Mouse (Mus musculus) neural tube, embryonic 12.5 days (tissue): ENCODE measurements around the gene Col9a2. TPM values are rescaled to one million over a fixed set of nuclear protein-coding genes. Genes with fewer than 3 reads are reported as not detected.

Source experiments
- ATAC-seq: fragments of 200-750 bp; cut with Nextera tagmentation; 2 replicates; pipeline ENCODE4 v1.8.0; 2017; ENCODE audit warnings: low read depth, mild to moderate bottlenecking, moderate TSS enrichment, moderate library complexity; ENCODE audit not compliant: low FRiP score
- H3K27ac ChIP-seq: fragments of 300-500 bp; sonication (generic); 2 replicates; pipeline ENCODE4 v1.5.1; 2016
- H3K27me3 ChIP-seq: fragments of 300-500 bp; sonication (generic); replicated peaks from 2 replicates; pipeline ENCODE4 v1.6.1; 2016; ENCODE audit warnings: mild to moderate bottlenecking
- H3K36me3 ChIP-seq: fragments of 300-500 bp; sonication (generic); 2 replicates; pipeline ENCODE4 v1.6.1; 2016; ENCODE audit warnings: mild to moderate bottlenecking
- H3K4me1 ChIP-seq: fragments of 300-500 bp; sonication (generic); 2 replicates; pipeline ENCODE4 v1.6.1; 2016
- H3K4me2 ChIP-seq: fragments of 300-500 bp; sonication (generic); replicated peaks from 2 replicates; pipeline ENCODE4 v1.6.1; 2016; ENCODE audit warnings: mild to moderate bottlenecking
- H3K4me3 ChIP-seq: fragments of 300-500 bp; sonication (generic); 2 replicates; pipeline ENCODE4 v1.5.1; 2016
- H3K9ac ChIP-seq: fragments of 300-500 bp; sonication (generic); 2 replicates; pipeline ENCODE4 v1.6.1; 2016; ENCODE audit warnings: mild to moderate bottlenecking
- H3K9me3 ChIP-seq: fragments of 300-500 bp; sonication (generic); 2 replicates; pipeline ENCODE4 v1.6.1; 2016; ENCODE audit warnings: mild to moderate bottlenecking
- WGBS: fragments of 180-500 bp; shearing (Covaris S2); methylation state at CpG from one replicate; pipeline ENCODE4 v1.1.7; 2016; 5-methylcytosine and 5-hydroxymethylcytosine counted together
- polyA plus RNA-seq: library from polyadenylated mRNA; unstranded; fragments of >200 nt; fragmentation: Nextera tagmentation; extraction: Ambion mirVana; gene quantifications from 2 replicates; pipeline ENCODE4 v1.2.1, GENCODE M21; 2016

The Col9a2 gene
- polyA plus RNA-seq, 1 experiment from 2014 or later = 18.0 TPM

- ATAC-seq = no peak
- no peak overlapping the region for H3K4me2 ChIP-seq
- WGBS = 76% methylated on average over 1 of the region's 1 CpGs
These were observed 11.0 kb upstream of the Col9a2 start for GRCm38 (mm10) chr4:121028146-121028545.

GRCm38 (mm10) chr4:121028659-121029392, 10.4 kb upstream of the Col9a2 start:
- H3K4me1 ChIP-seq = no peaks in the 10 kb centered on the region
- H3K27ac ChIP-seq = no peak overlapping the region
- H3K4me2 ChIP-seq = no peak overlapping the region
- no peak overlapping the region for H3K4me3 ChIP-seq
- WGBS = 28% methylated on average over 14 of the region's 14 CpGs
- no peak overlapping the region for H3K9ac ChIP-seq
- ATAC-seq = no peak
- H3K27me3 ChIP-seq = no peaks in the 10 kb centered on the region
- no peaks in the 10 kb centered on the region for H3K9me3 ChIP-seq
- H3K36me3 ChIP-seq = no peaks in the 10 kb centered on the region

More at GRCm38 (mm10) chr4:121028146-121028545, 11.0 kb upstream of the Col9a2 start:
- H3K9me3 ChIP-seq = no peaks in the 10 kb centered on the region
- no peaks in the 10 kb centered on the region for H3K4me1 ChIP-seq
- no peak overlapping the region for H3K4me3 ChIP-seq
- H3K27ac ChIP-seq = no peak overlapping the region
- H3K27me3 ChIP-seq = no peaks in the 10 kb centered on the region
- H3K9ac ChIP-seq = no peak overlapping the region
- no peaks in the 10 kb centered on the region for H3K36me3 ChIP-seq

GRCm38 (mm10) chr4:121029632-121030031, 9.6 kb upstream of the Col9a2 start:
- Histone ChIP-seq H3K36me3 (no peaks in the 10 kb centered on the region), H3K9me3 (no peaks in the 10 kb centered on the region), H3K27ac (no peak overlapping the region), H3K27me3 (no peaks in the 10 kb centered on the region), H3K4me1 (no peaks in the 10 kb centered on the region), H3K4me3 (no peak overlapping the region), H3K4me2 (no peak overlapping the region), H3K9ac (no peak overlapping the region)
- 78% methylated on average over 3 of the region's 3 CpGs for WGBS
- no peak for ATAC-seq

GRCm38 (mm10) chr4:121031440-121031839, 7.7 kb upstream of the Col9a2 start:
- no peaks in the 10 kb centered on the region for H3K4me1 ChIP-seq
- no peak overlapping the region for H3K4me3 ChIP-seq
- H3K9me3 ChIP-seq = no peaks in the 10 kb centered on the region
- H3K27me3 ChIP-seq = no peaks in the 10 kb centered on the region
- WGBS = 66% methylated on average over 4 of the region's 4 CpGs
- no peak overlapping the region for H3K27ac ChIP-seq
- no peaks in the 10 kb centered on the region for H3K36me3 ChIP-seq
- ATAC-seq = no peak
- H3K4me2 ChIP-seq = no peak overlapping the region
- H3K9ac ChIP-seq = no peak overlapping the region

GRCm38 (mm10) chr4:121033006-121033405, 6.2 kb upstream of the Col9a2 start:
- H3K9me3 ChIP-seq = no peaks in the 10 kb centered on the region
- no peak overlapping the region for H3K4me3 ChIP-seq
- H3K27ac ChIP-seq = no peak overlapping the region
- peaks cover 1% of the 10 kb centered on the region; the same call in 1 of the 2 replicates for H3K27me3 ChIP-seq
- H3K4me2 ChIP-seq = no peak overlapping the region
- WGBS = 79% methylated on average over 2 of the region's 2 CpGs
- H3K36me3 ChIP-seq = no peaks in the 10 kb centered on the region
- H3K4me1 ChIP-seq = no peaks in the 10 kb centered on the region
- no peak overlapping the region for H3K9ac ChIP-seq
- ATAC-seq = no peak

GRCm38 (mm10) chr4:121040323-121040722, 1.1 kb downstream of the Col9a2 start:
- 0 out of 2 replicates have a peak overlapping the region, but pooled peaks have one; percentile 54 for H3K9ac ChIP-seq
- peak; percentile 33; the same call in 1 of the 2 replicates for ATAC-seq
- peak overlapping the region; percentile 72 for H3K4me2 ChIP-seq
- peaks cover 28% of the 10 kb centered on the region for H3K4me1 ChIP-seq
- no peak overlapping the region for H3K27ac ChIP-seq
- H3K4me3 ChIP-seq = peak overlapping the region; percentile 39
- H3K27me3 ChIP-seq = peaks cover 26% of the 10 kb centered on the region
- no peaks in the 10 kb centered on the region for H3K36me3 ChIP-seq
- WGBS = 65% methylated on average over 14 of the region's 14 CpGs
- H3K9me3 ChIP-seq = no peaks in the 10 kb centered on the region

- ATAC-seq = peak; percentile 59
- H3K27ac ChIP-seq = peak overlapping the region; percentile 47; the same call in 1 of the 2 replicates
- H3K4me3 ChIP-seq = no peak overlapping the region
- WGBS = 6% methylated on average over 18 of the region's 18 CpGs
- H3K4me2 ChIP-seq = peak overlapping the region; percentile 72
- peaks cover 28% of the 10 kb centered on the region for H3K4me1 ChIP-seq
- H3K36me3 ChIP-seq = no peaks in the 10 kb centered on the region
- H3K9ac ChIP-seq = peak overlapping the region; percentile 40; the same call in 1 of the 2 replicates
- H3K27me3 ChIP-seq = peaks cover 26% of the 10 kb centered on the region
- H3K9me3 ChIP-seq = no peaks in the 10 kb centered on the region
These were observed 1.9 kb downstream of the Col9a2 start for GRCm38 (mm10) chr4:121040897-121041671.

- 53% methylated on average over 5 of the region's 5 CpGs for WGBS
- H3K9ac ChIP-seq = no peak overlapping the region
- H3K9me3 ChIP-seq = no peaks in the 10 kb centered on the region
- no peak overlapping the region for H3K4me2 ChIP-seq
- H3K4me1 ChIP-seq = peaks cover 28% of the 10 kb centered on the region
- no peak overlapping the region for H3K27ac ChIP-seq
- peaks cover 26% of the 10 kb centered on the region for H3K27me3 ChIP-seq
- no peak overlapping the region for H3K4me3 ChIP-seq
- no peaks in the 10 kb centered on the region for H3K36me3 ChIP-seq
- no peak for ATAC-seq
These were observed 3.3 kb downstream of the Col9a2 start for GRCm38 (mm10) chr4:121042472-121042871.

- Histone ChIP-seq H3K36me3 (no peaks in the 10 kb centered on the region), H3K4me2 (no peak overlapping the region), H3K27ac (no peak overlapping the region), H3K27me3 (peaks cover 25% of the 10 kb centered on the region), H3K4me1 (peaks cover 28% of the 10 kb centered on the region), H3K9me3 (no peaks in the 10 kb centered on the region), H3K9ac (no peak overlapping the region), H3K4me3 (no peak overlapping the region)
- ATAC-seq = no peak
- 51% methylated on average over 3 of the region's 3 CpGs for WGBS
These were observed 3.8 kb downstream of the Col9a2 start for GRCm38 (mm10) chr4:121042946-121043345.

GRCm38 (mm10) chr4:121051863-121052262, 12.7 kb downstream of the Col9a2 start:
- WGBS = 12% methylated on average over 4 of the region's 4 CpGs
- ATAC-seq = peak; percentile 59
- Histone ChIP-seq H3K9me3 (no peaks in the 10 kb centered on the region), H3K27ac (no peak overlapping the region), H3K9ac (no peak overlapping the region), H3K4me2 (no peak overlapping the region), H3K4me1 (peaks cover 4% of the 10 kb centered on the region; the same call in 1 of the 2 replicates), H3K4me3 (no peak overlapping the region), H3K27me3 (peaks cover 13% of the 10 kb centered on the region), H3K36me3 (peaks cover 4% of the 10 kb centered on the region; the same call in 1 of the 2 replicates)

- peak; percentile 41 for ATAC-seq
- H3K4me2 ChIP-seq = peak overlapping the region; percentile 44
- peaks cover 4% of the 10 kb centered on the region; the same call in 1 of the 2 replicates for H3K36me3 ChIP-seq
- H3K9ac ChIP-seq = 0 out of 2 replicates have a peak overlapping the region, but pooled peaks have one; percentile 33
- 0 out of 2 replicates have a peak overlapping the region, but pooled peaks have one; percentile 19 for H3K4me3 ChIP-seq
- no peaks in the 10 kb centered on the region for H3K9me3 ChIP-seq
- peaks cover 13% of the 10 kb centered on the region for H3K27me3 ChIP-seq
- H3K4me1 ChIP-seq = peaks cover 4% of the 10 kb centered on the region; the same call in 1 of the 2 replicates
- 11% methylated on average over 35 of the region's 35 CpGs for WGBS
- no peak overlapping the region for H3K27ac ChIP-seq
These were observed 13.5 kb downstream of the Col9a2 start for GRCm38 (mm10) chr4:121052454-121053323.
